Mouse (Mus musculus) layer of hippocampus, postnatal 36 days (tissue): Measurements from ENCODE around the gene Fcgrt. TPM values are rescaled to one million over a fixed set of nuclear protein-coding genes. Genes with fewer than 3 reads are reported as not detected.
"Not testable (repeated sequence)": the region's sequence is repeated elsewhere in the genome, so short reads cannot be mapped to it uniquely, and the experiment has no call there.

Source experiments
- DNase-seq, 2 experiments: peaks; one replicate each; pipeline ENCODE4 v3.0.0; 2022
- total RNA-seq, 2 experiments: library from RNA; stranded (reverse); gene quantifications; 2 replicates each; pipeline ENCODE4 v1.2.3; 2021

Gene Fcgrt
- total RNA-seq, 2 experiments from 2014 or later = 16.7 to 18.5 TPM

GRCm38 (mm10) chr7:45129776-45130512, 26.3 kb upstream of the Fcgrt start:
- no peak for DNase-seq

DNA sequence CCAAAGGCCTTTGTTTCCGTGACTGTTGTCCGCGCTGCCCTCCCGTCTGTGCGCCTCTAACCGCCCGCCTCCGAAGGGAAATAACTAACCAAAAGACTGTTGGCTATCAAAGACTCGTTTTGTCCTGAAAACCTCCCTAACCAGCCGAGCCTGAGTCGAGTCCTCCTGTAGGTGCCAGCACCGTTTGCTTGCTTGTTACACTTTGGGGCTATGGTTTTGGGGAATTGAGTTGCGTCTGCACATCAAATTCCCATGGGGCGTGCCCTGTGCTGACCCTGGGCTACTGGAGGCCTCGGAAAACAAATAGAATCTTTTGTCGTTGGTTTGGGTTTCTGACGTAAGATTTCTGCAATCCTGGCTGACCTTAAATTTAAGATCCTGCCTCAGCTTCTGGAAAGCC, 25.7 kb upstream of the Fcgrt start:
- DNase-seq = no peak

GRCm38 (mm10) chr7:45128624-45129246, 25.1 kb upstream of the Fcgrt start, which contains the start of gene Rpl13a:
Gene Rpl13a (minus strand): TSS chr7:45128761.
- DNase-seq = peak; percentile 98 to 99

- no peak for DNase-seq
These were observed 24.1 kb upstream of the Fcgrt start for GRCm38 (mm10) chr7:45127700-45128224.

GRCm38 (mm10) chr7:45126844-45127699, 23.4 kb upstream of the Fcgrt start:
- no peak for DNase-seq

- DNase-seq = no peak
These were observed 22.6 kb upstream of the Fcgrt start for GRCm38 (mm10) chr7:45126147-45126843.

DNA sequence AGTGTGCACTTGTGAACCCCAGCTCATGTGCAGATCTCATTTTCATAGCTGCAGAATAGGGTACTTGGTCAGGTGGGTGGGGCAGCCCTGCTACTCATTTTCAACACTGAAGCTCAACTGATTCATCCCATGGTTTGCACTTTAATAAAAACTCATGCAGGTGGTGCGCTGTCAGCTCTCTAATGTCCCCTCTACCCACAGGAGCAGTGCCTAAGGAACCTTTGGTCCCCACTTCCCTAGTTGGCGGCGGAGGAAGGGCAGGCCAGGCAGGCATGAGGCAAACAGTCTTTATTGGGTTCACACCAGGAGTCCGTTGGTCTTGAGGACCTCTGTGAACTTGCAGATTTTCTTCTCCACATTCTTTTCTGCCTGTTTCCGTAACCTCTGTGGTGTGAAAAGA, 22.0 kb upstream of the Fcgrt start:
- not testable (repeated sequence) for DNase-seq

DNA sequence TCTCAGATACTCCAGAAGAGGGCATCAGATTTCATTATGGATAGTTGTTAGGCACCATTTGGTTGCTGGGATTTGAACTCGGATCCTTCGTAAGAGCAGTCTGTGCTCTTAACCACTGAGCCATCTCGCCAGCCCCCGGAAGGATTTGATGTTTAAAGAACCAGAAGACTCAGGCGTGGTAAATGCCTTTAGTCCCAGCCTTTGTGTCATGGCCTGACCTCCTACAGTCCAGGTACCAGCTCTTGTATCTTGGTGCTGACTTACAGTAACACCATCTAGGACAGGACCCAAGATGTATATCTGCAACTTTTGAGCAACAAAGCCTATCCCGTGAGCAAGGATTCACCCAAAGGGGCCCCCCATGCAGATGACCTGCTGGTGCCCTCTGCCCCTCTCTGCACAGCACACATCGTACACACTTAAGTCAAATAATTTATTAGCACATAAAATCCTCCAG, 21.5 kb upstream of the Fcgrt start:
- DNase-seq = no peak

DNA sequence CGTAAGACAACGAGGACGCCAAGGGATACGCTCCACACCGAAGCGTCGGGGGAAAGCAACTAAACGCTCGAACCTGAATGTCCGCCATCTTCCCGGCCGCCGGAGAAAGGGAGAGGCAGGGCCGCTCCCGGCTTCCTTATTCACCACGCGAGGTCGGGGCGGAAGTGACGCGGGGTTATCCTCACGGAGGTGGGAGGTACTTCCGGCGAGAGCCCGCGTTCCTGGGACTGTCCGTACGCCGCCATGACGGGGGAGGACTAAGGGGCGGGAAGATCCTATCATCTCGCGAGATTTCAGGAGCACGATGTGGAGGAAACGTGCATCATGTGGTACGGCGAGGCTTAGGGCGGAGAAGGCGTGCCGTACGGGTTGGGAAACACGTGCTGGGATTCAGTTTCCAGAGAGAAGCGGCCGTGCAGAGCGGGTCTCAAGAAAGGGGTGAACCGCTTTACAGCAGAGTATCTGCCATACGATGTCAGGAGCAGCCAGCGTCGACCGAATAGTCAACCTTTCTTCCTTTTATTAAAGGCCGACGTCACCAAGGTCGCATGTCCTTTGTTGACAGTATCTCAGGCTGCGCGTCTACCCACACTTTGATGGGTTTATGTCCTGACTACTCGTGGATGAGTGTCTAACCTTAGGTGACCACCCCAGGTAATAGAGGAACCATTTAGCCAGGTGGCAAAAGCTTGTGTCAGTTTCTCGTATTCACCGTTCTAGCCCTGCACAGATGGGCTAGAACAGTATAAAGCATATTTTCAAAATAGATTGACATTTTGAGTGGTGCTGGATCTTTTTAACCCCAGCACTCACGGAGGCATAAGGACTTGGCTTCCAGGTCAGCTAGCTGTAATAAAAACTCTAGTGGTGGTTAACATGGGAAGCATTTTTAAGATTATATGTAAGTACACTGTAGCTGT, 20.8 kb upstream of the Fcgrt start, which contains the start of gene Rps11:
Gene Rps11, minus strand, starts transcription at position 216 of the 920 bp plus-strand sequence.
- DNase-seq = peak; percentile 98 to 99

DNA sequence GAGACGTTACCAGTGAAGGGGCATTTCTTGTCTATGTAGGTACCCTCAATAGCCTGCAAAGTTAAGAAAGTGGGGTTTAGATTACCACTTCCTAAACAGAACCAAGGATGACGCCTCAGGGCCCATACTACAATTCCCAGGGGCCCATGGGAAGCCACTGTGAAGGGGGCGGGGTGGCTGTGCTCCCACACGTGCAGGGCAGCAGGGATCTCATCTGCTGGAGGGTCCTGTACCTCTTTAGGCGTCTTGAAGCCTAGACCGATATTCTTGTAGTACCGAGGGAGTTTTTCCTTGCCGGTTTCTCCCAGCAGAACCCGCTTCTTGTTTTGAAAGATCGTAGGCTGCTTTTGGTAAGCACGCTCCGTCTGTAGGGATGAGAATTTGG, 19.5 kb upstream of the Fcgrt start:
- DNase-seq = no peak

GRCm38 (mm10) chr7:45122561-45123185, 19.0 kb upstream of the Fcgrt start:
- DNase-seq = no peak

DNA sequence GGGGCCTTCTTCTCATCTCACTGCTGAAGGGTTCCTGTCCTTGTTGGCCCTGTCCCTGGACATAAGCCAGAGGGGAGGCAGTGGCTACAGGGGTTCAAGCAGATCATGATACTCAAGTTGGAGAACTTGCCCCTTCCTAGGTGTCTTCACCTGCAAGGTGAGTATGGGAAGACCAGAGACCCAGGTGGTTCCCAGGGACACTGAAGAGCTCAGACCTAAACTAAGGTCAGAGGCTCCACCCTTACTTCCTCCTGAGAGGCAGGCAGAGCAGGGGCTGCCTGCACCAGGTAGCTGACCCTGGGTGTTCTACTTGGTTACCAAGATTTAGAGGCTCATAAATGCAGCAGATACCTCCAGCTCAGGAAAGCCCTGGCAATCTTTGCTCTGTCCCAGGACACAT, 18.3 kb upstream of the Fcgrt start:
- no peak for DNase-seq

- no peak for DNase-seq
These were observed 17.8 kb upstream of the Fcgrt start for GRCm38 (mm10) chr7:45121404-45121803.

DNA sequence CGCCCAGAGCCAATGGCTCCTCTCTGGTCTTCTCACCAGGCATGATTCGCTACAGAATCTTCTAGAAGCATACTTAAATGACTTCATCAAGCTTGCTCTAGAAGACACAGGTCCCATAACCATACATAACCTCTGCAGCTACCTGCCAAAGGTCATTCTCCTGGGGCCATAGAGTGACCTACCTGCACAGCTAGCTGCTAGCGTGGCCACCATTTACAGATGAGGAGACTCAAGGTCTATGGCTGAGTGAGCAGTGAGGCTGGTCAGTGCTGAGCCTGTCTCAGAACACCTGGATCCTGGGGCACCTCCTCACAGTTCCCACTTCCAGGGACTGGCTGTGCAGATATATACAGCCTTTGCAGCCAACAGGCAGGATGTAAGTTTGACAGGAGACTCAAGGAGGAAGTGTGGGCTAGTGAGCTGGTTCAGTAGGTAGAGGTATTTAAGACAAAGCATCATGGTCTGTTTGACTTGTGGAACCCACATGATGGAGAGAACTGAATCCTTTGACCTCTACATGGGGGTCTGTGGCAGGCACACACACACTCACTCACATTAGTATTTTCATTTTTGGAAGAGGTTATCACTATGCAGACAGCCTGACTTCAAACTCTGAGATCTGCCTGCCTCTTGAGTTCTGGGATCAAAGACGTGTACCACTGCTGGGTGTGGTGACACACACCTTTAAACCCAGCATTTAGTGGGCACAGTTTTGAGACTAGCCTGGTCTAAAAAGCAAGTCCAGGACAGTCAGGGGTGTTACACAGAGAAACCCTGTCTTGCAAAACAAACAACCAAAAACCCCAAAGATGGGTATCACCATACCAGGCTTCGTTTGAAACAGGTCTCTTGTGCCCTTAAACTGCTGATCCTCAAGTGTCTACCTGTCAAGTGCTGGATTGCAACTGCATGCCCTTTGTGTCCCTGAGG, 16.4 kb upstream of the Fcgrt start:
- no peak for DNase-seq

GRCm38 (mm10) chr7:45118336-45118735, 14.7 kb upstream of the Fcgrt start:
- no peak for DNase-seq

- no peak for DNase-seq
These were observed 13.9 kb upstream of the Fcgrt start for GRCm38 (mm10) chr7:45117566-45117965.

DNA sequence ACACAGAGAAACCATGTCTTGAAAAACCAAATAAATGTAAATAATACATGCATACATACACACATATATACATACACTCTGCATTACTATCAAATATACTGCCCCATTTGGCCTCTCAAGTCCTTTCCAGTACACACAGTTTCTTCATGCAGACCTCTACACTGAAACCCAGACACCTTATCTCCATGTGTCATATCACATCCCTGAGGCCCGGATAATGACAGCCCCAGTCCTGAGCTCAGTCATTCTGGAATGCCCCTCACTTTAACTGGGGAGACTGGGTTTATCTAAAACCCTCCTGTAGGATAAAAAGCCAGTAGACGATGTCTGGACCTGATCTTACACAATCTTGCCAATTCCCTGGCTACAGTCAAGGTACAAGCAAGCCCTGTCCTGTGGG, 9.8 kb upstream of the Fcgrt start:
- no peak for DNase-seq

DNA sequence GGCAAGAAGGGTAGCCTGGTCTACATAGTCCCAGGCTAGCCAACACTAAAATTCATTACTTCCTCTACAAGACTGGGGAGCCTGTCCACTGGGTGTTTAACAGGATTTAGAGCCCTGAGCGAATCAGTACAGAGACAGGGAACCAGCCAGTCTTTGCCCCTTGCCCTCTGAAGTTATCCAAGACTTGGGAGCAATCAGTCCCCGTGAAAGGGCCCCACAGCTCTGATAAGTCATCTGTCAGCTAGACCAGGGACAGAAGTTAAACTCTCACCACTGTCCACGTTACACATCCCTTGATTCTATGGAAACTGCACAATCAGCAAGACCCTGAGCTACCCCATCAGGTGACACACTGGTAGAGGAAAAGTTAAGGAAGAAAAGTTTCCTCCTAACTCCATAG, 8.9 kb upstream of the Fcgrt start:
- DNase-seq = no peak

- DNase-seq = no peak
These were observed 8.3 kb upstream of the Fcgrt start for GRCm38 (mm10) chr7:45111940-45112339.
